7 mouse cellular contexts compared by ENCODE assay signal in genomic region chr2:167062965-167063880, GRCm38 (mm10). TPM values are rescaled to one million over a fixed set of nuclear protein-coding genes. Genes with fewer than 3 reads are reported as not detected.
DNase-seq lines count a peak whose midpoint lies in the region; ATAC-seq lines count a peak whose summit lies in the region.

Gene Znfx1, minus strand, starts transcription at chr2:167063015.

- peak; percentile 97 for DNase-seq in adrenal gland, postnatal 14 days
- DNase-seq in embryonic facial prominence, embryonic 11.5 days (ENCODE audit: low spot score), result peak; percentile 96
- peak; percentile 100 for DNase-seq in heart, adult 11 months
- peak; percentile 98 for DNase-seq in kidney, adult 18-20 months
- DNase-seq in limb, embryonic 11.5 days (ENCODE audit: low spot score), result peak; percentile 98
- peak; percentile 97 for DNase-seq in midbrain, embryonic 14.5 days
- DNase-seq in spleen, adult 18-20 months, result peak; percentile 93 to 97

- peak within 1 kb of the TSS; percentile 95 for H3K9ac ChIP-seq in embryonic facial prominence, embryonic 11.5 days (replicated peaks; ENCODE audit: low read length)
- peak within 1 kb of the TSS; percentile 88 for H3K9ac ChIP-seq in limb, embryonic 11.5 days (ENCODE audit: low read length)
- H3K9ac ChIP-seq in midbrain, embryonic 14.5 days (replicated peaks; ENCODE audit: low read length), result peak within 1 kb of the TSS; percentile 93

- no peaks in the 10 kb centered on the region for H3K9me3 ChIP-seq in embryonic facial prominence, embryonic 11.5 days (replicated peaks; ENCODE audit: control insufficient read depth, low read length)
- no peaks in the 10 kb centered on the region for H3K9me3 ChIP-seq in limb, embryonic 11.5 days (ENCODE audit: control insufficient read depth, low read length)
- no peaks in the 10 kb centered on the region for H3K9me3 ChIP-seq in midbrain, embryonic 14.5 days (ENCODE audit: control insufficient read depth, low read length)

- ATAC-seq in embryonic facial prominence, embryonic 11.5 days (replicated peaks; ENCODE audit: insufficient number of reproducible peaks, low FRiP score, low TSS enrichment, low read depth), result peak; percentile 92
- peak; percentile 93 for ATAC-seq in limb, embryonic 11.5 days (ENCODE audit: insufficient number of reproducible peaks, low FRiP score, low TSS enrichment, low read depth)
- peak; percentile 94 for ATAC-seq in midbrain, embryonic 14.5 days (ENCODE audit: low FRiP score, low TSS enrichment)

- H3K4me1 ChIP-seq in embryonic facial prominence, embryonic 11.5 days (ENCODE audit: control insufficient read depth, insufficient read depth, low read length), result peaks cover 4% of the 10 kb centered on the region; the same call in 1 of the 2 replicates
- peaks cover 20% of the 10 kb centered on the region for H3K4me1 ChIP-seq in limb, embryonic 11.5 days (ENCODE audit: control insufficient read depth, insufficient read depth, low read length)
- H3K4me1 ChIP-seq in midbrain, embryonic 14.5 days (ENCODE audit: control insufficient read depth, insufficient read depth, low read length), result peaks cover 25% of the 10 kb centered on the region

- H3K4me2 ChIP-seq in embryonic facial prominence, embryonic 11.5 days (ENCODE audit: low read depth, low read length), result peak within 1 kb of the TSS; percentile 61
- H3K4me2 ChIP-seq in limb, embryonic 11.5 days (ENCODE audit: low read depth, severe bottlenecking), result peak within 1 kb of the TSS; percentile 60
- H3K4me2 ChIP-seq in midbrain, embryonic 14.5 days (ENCODE audit: low read length), result peak within 1 kb of the TSS; percentile 90

- H3K27ac ChIP-seq in embryonic facial prominence, embryonic 11.5 days (replicated peaks; ENCODE audit: low read depth, low read length), result peak within 1 kb of the TSS; percentile 86
- peak within 1 kb of the TSS; percentile 83 for H3K27ac ChIP-seq in limb, embryonic 11.5 days (replicated peaks; ENCODE audit: low read depth, low read length)
- peak within 1 kb of the TSS; percentile 93 for H3K27ac ChIP-seq in midbrain, embryonic 14.5 days (replicated peaks; ENCODE audit: low read depth, low read length)

- peaks cover 11% of the 10 kb centered on the region for H3K36me3 ChIP-seq in embryonic facial prominence, embryonic 11.5 days (replicated peaks; ENCODE audit: control insufficient read depth, insufficient read depth, low read depth, low read length)
- peaks cover 16% of the 10 kb centered on the region for H3K36me3 ChIP-seq in limb, embryonic 11.5 days (ENCODE audit: control insufficient read depth, insufficient read depth, low read length)
- H3K36me3 ChIP-seq in midbrain, embryonic 14.5 days (ENCODE audit: control insufficient read depth, insufficient read depth, low read length), result peaks cover 36% of the 10 kb centered on the region

- peak within 1 kb of the TSS; percentile 72 for H3K4me3 ChIP-seq in embryonic facial prominence, embryonic 11.5 days (ENCODE audit: low read depth, low read length)
- H3K4me3 ChIP-seq in limb, embryonic 11.5 days (ENCODE audit: low read depth, low read length), result peak within 1 kb of the TSS; percentile 62
- peak within 1 kb of the TSS; percentile 88 for H3K4me3 ChIP-seq in midbrain, embryonic 14.5 days (replicated peaks; ENCODE audit: low read depth, low read length)

- H3K27me3 ChIP-seq in embryonic facial prominence, embryonic 11.5 days (ENCODE audit: control insufficient read depth, insufficient read depth, low read length), result no peaks in the 10 kb centered on the region
- H3K27me3 ChIP-seq in limb, embryonic 11.5 days (ENCODE audit: control insufficient read depth, insufficient read depth, low read length), result no peaks in the 10 kb centered on the region
- no peaks in the 10 kb centered on the region for H3K27me3 ChIP-seq in midbrain, embryonic 14.5 days (ENCODE audit: control insufficient read depth, insufficient read depth, low read length)

- WGBS in embryonic facial prominence, embryonic 11.5 days, result under 1% methylated on average over 56 of the region's 57 CpGs
- under 1% methylated on average over 56 of the region's 57 CpGs for WGBS in limb, embryonic 11.5 days
- WGBS in midbrain, embryonic 14.5 days, result under 1% methylated on average over 57 of the region's 57 CpGs

RNA-seq across cellular contexts. Expression of gene Znfx1, which starts in this region (rescaled TPM):
- 37.7 and 43.5 TPM in 2 replicates for total RNA-seq in adrenal gland, postnatal 14 days (2021)
- polyA plus RNA-seq in embryonic facial prominence, embryonic 11.5 days (2014; fragmentation: Nextera tagmentation; extraction: Ambion mirVana), result 4.2 and 4.3 TPM in 2 replicates
- 4.7 and 5.6 TPM in 2 replicates for polyA plus RNA-seq in limb, embryonic 11.5 days (2014; fragmentation: Nextera tagmentation; extraction: Ambion mirVana)
- 8.9 and 9.3 TPM in 2 replicates for polyA plus RNA-seq in midbrain, embryonic 14.5 days (2014; fragmentation: Nextera tagmentation; extraction: Ambion mirVana)

Comparison
In these comparisons a context has a peak if more than half of its experiments do, and no peak if none do; other contexts are left out.
1. Peak in every context shown above with its lines: DNase-seq, ATAC-seq, H3K4me3 ChIP-seq and H3K27ac ChIP-seq.